Mouse (Mus musculus) hindbrain, embryonic 12.5 days (tissue): ENCODE measurements around the gene Esr1. TPM values are rescaled to one million over a fixed set of nuclear protein-coding genes. Genes with fewer than 3 reads are reported as not detected.
"Not testable (repeated sequence)": the region's sequence is repeated elsewhere in the genome, so short reads cannot be mapped to it uniquely, and the experiment has no call there.

Experiments
- ATAC-seq: fragments of 200-750 bp; cut with Nextera tagmentation; 2 replicates; pipeline ENCODE4 v1.8.0; 2017; ENCODE audit warnings: moderate TSS enrichment; ENCODE audit not compliant: low FRiP score
- H3K27ac ChIP-seq: fragments of 300-500 bp; sonication (generic); 2 replicates; pipeline ENCODE4 v1.5.1; 2016; ENCODE audit warnings: mild to moderate bottlenecking
- H3K27me3 ChIP-seq: fragments of 300-500 bp; sonication (generic); 2 replicates; pipeline ENCODE4 v1.6.1; 2016; ENCODE audit warnings: mild to moderate bottlenecking
- H3K36me3 ChIP-seq: fragments of 300-500 bp; sonication (generic); 2 replicates; pipeline ENCODE4 v1.6.1; 2016; ENCODE audit warnings: mild to moderate bottlenecking
- H3K4me1 ChIP-seq: fragments of 300-500 bp; sonication (generic); 2 replicates; pipeline ENCODE4 v1.6.1; 2016
- H3K4me2 ChIP-seq: fragments of 300-500 bp; sonication (generic); replicated peaks from 2 replicates; pipeline ENCODE4 v1.6.1; 2016; ENCODE audit warnings: mild to moderate bottlenecking
- H3K4me3 ChIP-seq: fragments of 300-500 bp; sonication (generic); 2 replicates; pipeline ENCODE4 v1.5.1; 2016; ENCODE audit warnings: mild to moderate bottlenecking
- H3K9ac ChIP-seq: fragments of 300-500 bp; sonication (generic); 2 replicates; pipeline ENCODE4 v1.6.1; 2016; ENCODE audit warnings: mild to moderate bottlenecking, moderate library complexity
- H3K9me3 ChIP-seq: fragments of 300-500 bp; sonication (generic); replicated peaks from 2 replicates; pipeline ENCODE4 v1.6.1; 2016; ENCODE audit warnings: mild to moderate bottlenecking
- WGBS: fragments of 180-500 bp; shearing (Covaris S2); methylation state at CpG from one replicate; pipeline ENCODE4 v1.1.7; 2016; 5-methylcytosine and 5-hydroxymethylcytosine counted together
- polyA plus RNA-seq: library from polyadenylated mRNA; unstranded; fragments of >200 nt; fragmentation: Nextera tagmentation; extraction: Ambion mirVana; gene quantifications from 2 replicates; pipeline ENCODE4 v1.2.1, GENCODE M21; 2016

The Esr1 gene
- polyA plus RNA-seq, 1 experiment from 2014 or later, result 0.10 TPM

DNA sequence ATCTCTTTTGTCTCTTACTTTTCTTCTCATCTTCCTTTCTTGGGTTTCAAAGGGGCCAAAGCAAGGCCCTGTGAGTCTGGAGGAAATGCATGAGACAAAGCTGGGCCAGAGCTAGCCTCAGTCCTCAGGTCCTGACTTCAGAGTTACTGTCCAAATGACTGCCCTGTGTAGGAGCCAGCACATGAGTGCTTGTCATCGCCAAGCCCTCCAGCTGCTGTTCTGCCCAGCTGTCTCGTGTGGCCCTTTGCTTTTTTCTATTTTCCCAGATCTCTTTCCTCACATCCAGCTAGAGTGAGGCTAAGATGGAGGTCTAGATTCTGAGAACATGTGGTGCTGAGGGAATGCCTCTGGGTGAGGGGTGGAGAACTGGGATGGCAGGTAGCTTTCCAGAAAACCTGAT is 58.7 kb downstream of the Esr1 start:
- H3K9me3 ChIP-seq, result no peaks in the 10 kb centered on the region
- WGBS, result 71% methylated on average over 2 of the region's 2 CpGs
- no peak for ATAC-seq

DNA sequence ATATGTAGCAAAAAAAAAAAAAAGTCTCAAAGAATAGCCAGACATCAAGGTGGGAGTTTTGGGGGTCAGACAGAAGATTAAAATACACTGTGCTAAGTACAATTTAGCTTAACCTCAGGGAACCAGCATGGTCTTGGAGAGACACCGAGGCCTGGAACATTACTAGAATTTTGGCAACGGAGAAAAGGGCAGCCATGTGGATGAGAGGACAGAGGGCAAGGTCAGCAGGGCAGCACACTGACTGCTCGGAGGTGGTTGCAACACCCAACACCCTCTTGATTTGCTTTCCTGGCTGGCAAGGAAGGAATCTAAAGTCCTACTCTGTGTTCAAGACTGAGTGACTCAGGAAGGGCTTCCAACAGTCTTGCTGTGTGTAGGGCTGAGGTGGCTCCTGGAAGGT is 60.5 kb downstream of the Esr1 start:
- Histone ChIP-seq H3K4me2 (no peak overlapping the region), H3K4me3 (no peak overlapping the region), H3K4me1 (no peaks in the 10 kb centered on the region), H3K27me3 (no peaks in the 10 kb centered on the region), H3K9me3 (no peaks in the 10 kb centered on the region), H3K9ac (no peak overlapping the region), H3K27ac (no peak overlapping the region), H3K36me3 (no peaks in the 10 kb centered on the region)
- WGBS, result 75% methylated on average over 3 of the region's 3 CpGs
- no peak for ATAC-seq

More for the DNA sequence above, 58.7 kb downstream of the Esr1 start:
- Histone ChIP-seq H3K27ac (no peak overlapping the region), H3K27me3 (no peaks in the 10 kb centered on the region), H3K4me3 (no peak overlapping the region), H3K4me1 (no peaks in the 10 kb centered on the region), H3K9ac (no peak overlapping the region), H3K36me3 (no peaks in the 10 kb centered on the region), H3K4me2 (no peak overlapping the region)

GRCm38 (mm10) chr10:4673311-4673816 is 62.0 kb downstream of the Esr1 start:
- Histone ChIP-seq H3K9me3 (no peaks in the 10 kb centered on the region), H3K27ac (no peak overlapping the region), H3K4me2 (no peak overlapping the region), H3K9ac (no peak overlapping the region), H3K4me1 (no peaks in the 10 kb centered on the region), H3K27me3 (no peaks in the 10 kb centered on the region), H3K36me3 (no peaks in the 10 kb centered on the region), H3K4me3 (no peak overlapping the region)
- 90% methylated on average over 4 of the region's 4 CpGs for WGBS
- no peak for ATAC-seq

- not testable (repeated sequence) for H3K27me3 ChIP-seq, H3K36me3 ChIP-seq, H3K27ac ChIP-seq, H3K4me1 ChIP-seq, H3K4me2 ChIP-seq, H3K9me3 ChIP-seq, H3K9ac ChIP-seq, H3K4me3 ChIP-seq
- 27% methylated on average over 14 of the region's 14 CpGs for WGBS
- ATAC-seq, result peak; percentile 54; the same call in 1 of the 2 replicates
Observed at GRCm38 (mm10) chr10:4674983-4675592, 63.7 kb downstream of the Esr1 start.

DNA sequence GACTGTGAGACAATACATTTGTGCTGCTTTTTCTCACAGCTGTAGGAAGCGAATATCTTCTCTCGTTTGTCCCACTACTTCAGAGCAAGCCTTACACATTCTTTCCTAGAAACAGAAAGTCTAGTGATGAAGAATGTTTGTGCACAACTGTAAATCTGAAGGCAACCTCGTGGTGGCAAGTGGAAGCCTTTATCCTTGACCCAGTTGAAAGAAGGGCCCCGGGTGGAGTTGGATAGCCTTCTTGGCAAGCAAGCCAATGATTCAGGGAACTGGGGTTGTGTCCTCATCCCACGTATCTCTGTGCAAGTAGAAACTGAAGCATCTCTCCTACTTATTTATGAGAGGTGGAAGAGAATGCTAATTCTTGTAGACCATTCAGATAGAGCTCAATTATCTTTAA is 71.7 kb downstream of the Esr1 start:
- Histone ChIP-seq H3K4me3 (no peak overlapping the region), H3K36me3 (no peaks in the 10 kb centered on the region), H3K4me2 (no peak overlapping the region), H3K27ac (no peak overlapping the region), H3K4me1 (no peaks in the 10 kb centered on the region), H3K9me3 (no peaks in the 10 kb centered on the region), H3K27me3 (no peaks in the 10 kb centered on the region), H3K9ac (no peak overlapping the region)
- no peak for ATAC-seq
- WGBS, result 84% methylated on average over 5 of the region's 5 CpGs

GRCm38 (mm10) chr10:4683711-4684265 is 72.4 kb downstream of the Esr1 start:
- Histone ChIP-seq H3K4me3 (no peak overlapping the region), H3K36me3 (no peaks in the 10 kb centered on the region), H3K4me1 (no peaks in the 10 kb centered on the region), H3K4me2 (no peak overlapping the region), H3K9ac (no peak overlapping the region), H3K9me3 (no peaks in the 10 kb centered on the region), H3K27me3 (no peaks in the 10 kb centered on the region), H3K27ac (no peak overlapping the region)
- no peak for ATAC-seq
- WGBS, result 89% methylated on average over 12 of the region's 12 CpGs

DNA sequence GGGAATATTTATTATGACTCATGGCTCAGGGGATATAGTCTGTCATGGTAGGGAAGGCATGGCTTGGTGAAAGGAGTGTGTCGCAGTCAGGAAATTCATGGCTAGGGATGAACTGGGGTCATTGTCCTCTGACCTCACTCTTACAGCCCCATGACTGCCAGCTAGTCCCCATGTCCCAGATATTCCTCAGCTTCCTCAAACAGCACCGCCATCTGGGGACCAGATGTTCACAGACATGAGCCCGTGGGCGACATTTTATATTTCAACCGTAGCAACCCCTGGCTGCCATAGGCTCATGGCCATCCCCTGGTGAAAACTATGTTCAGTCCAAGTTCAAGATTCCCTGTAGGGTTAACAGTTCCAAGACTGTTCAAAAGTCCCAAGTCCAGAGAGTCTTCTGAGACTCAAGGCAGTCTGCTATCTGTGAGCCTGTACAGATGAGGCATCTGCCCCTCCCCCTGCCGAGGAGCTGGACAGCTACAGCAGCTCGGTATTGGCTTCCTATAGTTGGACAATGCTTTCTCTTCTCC is 83.0 kb downstream of the Esr1 start:
- H3K9me3 ChIP-seq, result no peaks in the 10 kb centered on the region
- H3K4me3 ChIP-seq, result no peak overlapping the region
- no peaks in the 10 kb centered on the region for H3K4me1 ChIP-seq
- no peak overlapping the region for H3K4me2 ChIP-seq
- H3K9ac ChIP-seq, result no peak overlapping the region
- H3K27ac ChIP-seq, result no peak overlapping the region
- no peak for ATAC-seq
- H3K36me3 ChIP-seq, result no peaks in the 10 kb centered on the region
- no peaks in the 10 kb centered on the region for H3K27me3 ChIP-seq
- WGBS, result 70% methylated on average over 7 of the region's 7 CpGs

GRCm38 (mm10) chr10:4709915-4710314 is 98.5 kb downstream of the Esr1 start:
- no peaks in the 10 kb centered on the region for H3K36me3 ChIP-seq
- peak overlapping the region; percentile 56 for H3K4me2 ChIP-seq
- WGBS, result 3% methylated on average over 15 of the region's 15 CpGs
- H3K27me3 ChIP-seq, result peaks cover 46% of the 10 kb centered on the region
- no peak overlapping the region for H3K9ac ChIP-seq
- H3K27ac ChIP-seq, result no peak overlapping the region
- peak overlapping the region; percentile 26 for H3K4me3 ChIP-seq
- H3K9me3 ChIP-seq, result no peaks in the 10 kb centered on the region
- ATAC-seq, result peak; percentile 55
- H3K4me1 ChIP-seq, result peaks cover 14% of the 10 kb centered on the region

GRCm38 (mm10) chr10:4711434-4711833 is 100.0 kb downstream of the Esr1 start:
- 49% methylated on average over 5 of the region's 5 CpGs for WGBS
- H3K9ac ChIP-seq, result no peak overlapping the region
- H3K4me1 ChIP-seq, result peaks cover 14% of the 10 kb centered on the region
- no peaks in the 10 kb centered on the region for H3K36me3 ChIP-seq
- no peaks in the 10 kb centered on the region for H3K9me3 ChIP-seq
- no peak overlapping the region for H3K27ac ChIP-seq
- no peak for ATAC-seq
- no peak overlapping the region for H3K4me3 ChIP-seq
- H3K4me2 ChIP-seq, result peak overlapping the region; percentile 99; the same call in 1 of the 2 replicates
- peaks cover 46% of the 10 kb centered on the region for H3K27me3 ChIP-seq

GRCm38 (mm10) chr10:4712061-4712908 is 100.9 kb downstream of the Esr1 start:
- peak overlapping the region; percentile 61 for H3K9ac ChIP-seq
- 2% methylated on average over 68 of the region's 68 CpGs for WGBS
- peaks cover 14% of the 10 kb centered on the region for H3K4me1 ChIP-seq
- H3K27ac ChIP-seq, result no peak overlapping the region
- H3K27me3 ChIP-seq, result peaks cover 46% of the 10 kb centered on the region
- no peaks in the 10 kb centered on the region for H3K36me3 ChIP-seq
- peak overlapping the region; percentile 99 for H3K4me2 ChIP-seq
- ATAC-seq, result peak; percentile 73
- peak overlapping the region; percentile 53 for H3K4me3 ChIP-seq
- H3K9me3 ChIP-seq, result no peaks in the 10 kb centered on the region

- H3K27ac ChIP-seq, result no peak overlapping the region
- H3K4me3 ChIP-seq, result no peak overlapping the region
- H3K4me2 ChIP-seq, result no peak overlapping the region
- 67% methylated on average over 10 of the region's 10 CpGs for WGBS
- no peaks in the 10 kb centered on the region for H3K36me3 ChIP-seq
- H3K27me3 ChIP-seq, result peaks cover 46% of the 10 kb centered on the region
- H3K4me1 ChIP-seq, result peaks cover 14% of the 10 kb centered on the region
- no peaks in the 10 kb centered on the region for H3K9me3 ChIP-seq
- H3K9ac ChIP-seq, result no peak overlapping the region
- no peak for ATAC-seq
Observed at GRCm38 (mm10) chr10:4713398-4713797, 102.0 kb downstream of the Esr1 start.

DNA sequence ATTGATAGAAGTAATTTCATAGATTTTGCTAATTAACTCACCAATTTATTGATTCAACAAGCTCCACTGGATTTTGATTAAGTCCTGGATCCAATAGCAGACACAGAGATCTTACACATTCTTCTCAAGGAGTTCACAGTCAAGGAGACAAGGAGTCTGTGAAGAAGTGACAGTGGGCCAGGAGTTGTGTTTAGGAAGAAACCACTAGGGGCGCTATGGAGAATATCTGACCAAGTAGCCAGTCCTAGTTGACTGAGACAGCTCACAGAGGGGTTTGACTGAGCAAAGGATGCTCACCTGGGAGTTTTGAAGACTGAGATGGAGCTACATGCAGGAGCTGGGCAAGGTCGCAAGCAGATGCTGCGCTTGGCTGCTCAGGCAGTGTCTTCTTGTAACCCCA is 113.5 kb downstream of the Esr1 start:
- Histone ChIP-seq H3K36me3 (no peaks in the 10 kb centered on the region), H3K9me3 (no peaks in the 10 kb centered on the region), H3K4me2 (no peak overlapping the region), H3K27ac (no peak overlapping the region), H3K27me3 (no peaks in the 10 kb centered on the region), H3K9ac (no peak overlapping the region), H3K4me1 (no peaks in the 10 kb centered on the region; the same call in 1 of the 2 replicates), H3K4me3 (no peak overlapping the region)
- no peak for ATAC-seq
- 48% methylated on average over 3 of the region's 3 CpGs for WGBS
